Comparison of ENCODE assay signal across 24 mouse cellular contexts in the genomic region with DNA sequence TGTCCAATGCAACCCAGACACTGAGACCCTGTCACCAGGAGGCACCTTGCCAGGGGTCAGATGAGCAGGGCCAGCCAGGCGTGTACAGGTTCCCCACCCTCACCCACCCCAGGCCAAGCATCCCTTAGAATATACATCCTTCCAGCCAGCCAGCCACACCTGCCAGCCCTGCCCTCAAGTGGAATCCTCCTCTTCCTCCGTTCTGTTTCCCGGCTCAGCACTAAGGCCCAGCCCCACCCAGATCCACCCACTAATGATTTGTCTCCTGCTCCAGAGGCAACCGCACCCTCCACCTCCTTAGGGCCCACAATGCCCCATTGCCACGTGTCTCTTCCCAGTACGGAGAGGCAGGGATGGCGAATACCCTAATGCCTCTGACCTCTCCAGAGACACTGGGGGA. TPM values are rescaled to one million over a fixed set of nuclear protein-coding genes. Genes with fewer than 3 reads are reported as not detected.
DNase-seq lines count a peak whose midpoint lies in the region; ATAC-seq lines count a peak whose summit lies in the region.
"Had no signal": no experiment of that assay in that cellular context is flagged by ENCODE, and none has a peak within 500 bp of the region (broad histone marks: within the 10 kb centered on the region; RNA-seq: fewer than 3 reads in every experiment).

No protein-coding gene starts in this region.

- DNase-seq in heart, adult 11 months: peak; percentile 84
- DNase-seq in heart, adult 9 months (ENCODE audit: low spot score in 2 of 2): no peak
- DNase-seq in ES-CJ7 (ENCODE audit: low read depth, low spot score): peak; percentile 93
- peak; percentile 96 for DNase-seq in R1 (ENCODE audit: low read depth, low spot score)
- DNase-seq in adrenal gland, adult (ENCODE audit: inconsistent age in 2 of 2, low spot score in 1 of 2): no peak
- no peak for DNase-seq in gastrocnemius, adult 18-20 months (ENCODE audit: low spot score)
- DNase-seq: adrenal gland, adult 2 months; adrenal gland, postnatal 10 days; adrenal gland, postnatal 25 days; B cell, adult 2 months; cerebellum, adult 11 months; cerebellum, adult 18-20 months; cerebellum, adult 8-10 months; cerebellum, postnatal 10 days; cerebellum, postnatal 25 days had no signal

- no peak for ATAC-seq in erythroblast, adult 5-6 weeks (replicated peaks; ENCODE audit: low FRiP score, poor library complexity, severe bottlenecking)
- ATAC-seq: activated CD4-positive, CD25-positive, alpha-beta regulatory T cell, adult 4 months; CD4-positive, CD25-positive, alpha-beta regulatory T cell, adult 4 months; forebrain, embryonic 14.5 days; forebrain, embryonic 16.5 days; Patski had no signal

RNA-seq across cellular contexts. Expression of gene Krt42, which starts 5.0 kb away (rescaled TPM):
- not detected for total RNA-seq in gastrocnemius, adult 18-20 months (2021)
- not detected in 2 replicates for total RNA-seq in erythroblast, adult 5-6 weeks (2015; ENCODE audit: low replicate concordance)
- total RNA-seq in erythroblast, adult 5-6 weeks (2017; ENCODE audit: low replicate concordance): not detected in 2 replicates
- total RNA-seq: adrenal gland, adult 2 months; adrenal gland, postnatal 10 days; adrenal gland, postnatal 25 days; adrenal gland, postnatal 4 days; CH12.LX had no signal

RNA-seq across cellular contexts. Expression of gene Krt17, which starts 13.9 kb away (rescaled TPM):
- under 1 TPM in 1 of 2 experiments, not detected in 1; 0.14 TPM for total RNA-seq in gastrocnemius, adult 18-20 months (2021)
- total RNA-seq in erythroblast, adult 5-6 weeks (2015; ENCODE audit: low replicate concordance): not detected in 2 replicates
- not detected in 2 replicates for total RNA-seq in erythroblast, adult 5-6 weeks (2017; ENCODE audit: low replicate concordance)
- total RNA-seq: adrenal gland, adult 2 months; adrenal gland, postnatal 10 days; adrenal gland, postnatal 25 days; G1E had no signal

RNA-seq across cellular contexts. Expression of gene Krt16, which starts 26.0 kb away (rescaled TPM):
- not detected for total RNA-seq in gastrocnemius, adult 18-20 months (2021)
- total RNA-seq in erythroblast, adult 5-6 weeks (2015; ENCODE audit: low replicate concordance): not detected in 2 replicates
- not detected in 2 replicates for total RNA-seq in erythroblast, adult 5-6 weeks (2017; ENCODE audit: low replicate concordance)
- total RNA-seq: adrenal gland, adult 2 months; adrenal gland, postnatal 10 days; adrenal gland, postnatal 25 days; adrenal gland, postnatal 4 days had no signal

RNA-seq across cellular contexts. Expression of gene Eif1, which starts 45.0 kb away (rescaled TPM):
- total RNA-seq in gastrocnemius, adult 18-20 months (2021): 1,000 to 10,000 TPM; 1,490 to 1,592 TPM
- 580 and 688 TPM in 2 replicates for total RNA-seq in erythroblast, adult 5-6 weeks (2015; ENCODE audit: low replicate concordance)
- total RNA-seq in erythroblast, adult 5-6 weeks (2017; ENCODE audit: low replicate concordance): 168 and 350 TPM in 2 replicates

RNA-seq across cellular contexts. Expression of gene Gast, which starts 59.5 kb away (rescaled TPM):
- not detected for total RNA-seq in gastrocnemius, adult 18-20 months (2021)
- total RNA-seq in erythroblast, adult 5-6 weeks (2015; ENCODE audit: low replicate concordance): not detected in 2 replicates
- not detected in 2 replicates for total RNA-seq in erythroblast, adult 5-6 weeks (2017; ENCODE audit: low replicate concordance)
- total RNA-seq: adrenal gland, adult 2 months; adrenal gland, postnatal 10 days; adrenal gland, postnatal 25 days; adrenal gland, postnatal 4 days; CH12.LX; G1E had no signal

Comparison
In these comparisons a context has a peak if more than half of its experiments do, and no peak if none do; other contexts are left out.
1. DNase-seq: peak in heart, adult 11 months (single experiment), ES-CJ7 (single experiment) and R1 (single experiment); none in heart, adult 9 months (0 of 2), adrenal gland, adult (0 of 2) and gastrocnemius, adult 18-20 months (single experiment).